Mouse (Mus musculus) embryonic facial prominence, embryonic 13.5 days (tissue): ENCODE measurements at regions not wholly inside any gene's neighbourhood (a gene's known extent, or its start where the extent isn't known, plus 50 kb on each side); places are given as distances from the start of the nearest gene placed in this dataset.

Experiments
- ATAC-seq: fragments of 200-750 bp; cut with Nextera tagmentation; 2 replicates; pipeline ENCODE4 v1.8.0; 2017; ENCODE audit warnings: low read depth; ENCODE audit not compliant: insufficient number of reproducible peaks, insufficient read depth, low FRiP score, low TSS enrichment
- H3K27ac ChIP-seq: fragments of 300-500 bp; sonication (generic); 2 replicates; pipeline ENCODE4 v1.5.1; 2015; ENCODE audit warnings: moderate library complexity, mild to moderate bottlenecking, inconsistent platforms
- H3K27me3 ChIP-seq: fragments of 300-500 bp; sonication (generic); 2 replicates; pipeline ENCODE4 v1.6.1; 2015; ENCODE audit warnings: mild to moderate bottlenecking, inconsistent platforms
- H3K36me3 ChIP-seq: fragments of 300-500 bp; sonication (generic); 2 replicates; pipeline ENCODE4 v1.6.1; 2015; ENCODE audit warnings: mild to moderate bottlenecking, inconsistent platforms
- H3K4me1 ChIP-seq: fragments of 300-500 bp; sonication (generic); 2 replicates; pipeline ENCODE4 v1.6.1; 2015; ENCODE audit warnings: inconsistent platforms
- H3K4me2 ChIP-seq: fragments of 300-500 bp; sonication (generic); 2 replicates; pipeline ENCODE4 v1.6.1; 2015; ENCODE audit warnings: moderate library complexity, mild to moderate bottlenecking, inconsistent platforms
- H3K4me3 ChIP-seq: fragments of 300-500 bp; sonication (generic); 2 replicates; pipeline ENCODE4 v1.5.1; 2015; ENCODE audit warnings: mild to moderate bottlenecking, inconsistent platforms
- H3K9ac ChIP-seq: fragments of 300-500 bp; sonication (generic); 2 replicates; pipeline ENCODE4 v1.6.1; 2015; ENCODE audit warnings: mild to moderate bottlenecking, inconsistent platforms
- H3K9me3 ChIP-seq: fragments of 300-500 bp; sonication (generic); 2 replicates; pipeline ENCODE4 v1.6.1; 2016; ENCODE audit warnings: inconsistent platforms
- WGBS: fragments of 180-500 bp; shearing (Covaris S2); methylation state at CpG from one replicate; pipeline ENCODE4 v1.1.7; 2015; ENCODE audit warnings: mixed read lengths; 5-methylcytosine and 5-hydroxymethylcytosine counted together

GRCm38 (mm10) chr1:90522294-90522693, 80.5 kb upstream of the Cops8 start:
- Histone ChIP-seq H3K27me3 (no peaks in the 10 kb centered on the region), H3K27ac (no peak overlapping the region), H3K4me1 (peaks cover 32% of the 10 kb centered on the region), H3K9me3 (no peaks in the 10 kb centered on the region), H3K36me3 (no peaks in the 10 kb centered on the region), H3K4me3 (no peak overlapping the region), H3K9ac (no peak overlapping the region), H3K4me2 (no peak overlapping the region)
- ATAC-seq = no peak
- 74% methylated on average over 8 of the region's 8 CpGs for WGBS

GRCm38 (mm10) chr1:90524641-90525220, 78.0 kb upstream of the Cops8 start:
- H3K36me3 ChIP-seq = no peaks in the 10 kb centered on the region
- H3K4me2 ChIP-seq = no peak overlapping the region
- no peak overlapping the region for H3K27ac ChIP-seq
- WGBS = 24% methylated on average over 3 of the region's 3 CpGs
- no peak overlapping the region for H3K4me3 ChIP-seq
- H3K9me3 ChIP-seq = no peaks in the 10 kb centered on the region
- H3K9ac ChIP-seq = no peak overlapping the region
- H3K27me3 ChIP-seq = no peaks in the 10 kb centered on the region
- ATAC-seq = no peak
- peaks cover 26% of the 10 kb centered on the region for H3K4me1 ChIP-seq

- no peaks in the 10 kb centered on the region for H3K36me3 ChIP-seq
- ATAC-seq = no peak
- H3K4me2 ChIP-seq = no peak overlapping the region
- H3K4me1 ChIP-seq = peaks cover 13% of the 10 kb centered on the region; the same call in 1 of the 2 replicates
- H3K4me3 ChIP-seq = no peak overlapping the region
- no peaks in the 10 kb centered on the region for H3K27me3 ChIP-seq
- WGBS = 66% methylated on average over 7 of the region's 7 CpGs
- no peaks in the 10 kb centered on the region for H3K9me3 ChIP-seq
- no peak overlapping the region for H3K27ac ChIP-seq
- no peak overlapping the region for H3K9ac ChIP-seq
These were observed 76.5 kb upstream of the Cops8 start for GRCm38 (mm10) chr1:90526311-90526710.

GRCm38 (mm10) chr1:90527947-90528717, 74.6 kb upstream of the Cops8 start:
- 63% methylated on average over 11 of the region's 11 CpGs for WGBS
- no peaks in the 10 kb centered on the region for H3K27me3 ChIP-seq
- no peaks in the 10 kb centered on the region for H3K9me3 ChIP-seq
- no peak overlapping the region for H3K4me3 ChIP-seq
- no peaks in the 10 kb centered on the region for H3K36me3 ChIP-seq
- no peak overlapping the region for H3K9ac ChIP-seq
- no peak overlapping the region for H3K4me2 ChIP-seq
- ATAC-seq = peak; percentile 37; the same call in 1 of the 2 replicates
- H3K27ac ChIP-seq = peak overlapping the region; percentile 18; the same call in 1 of the 2 replicates
- H3K4me1 ChIP-seq = peaks cover 19% of the 10 kb centered on the region; the same call in 1 of the 2 replicates

GRCm38 (mm10) chr1:90533481-90533880, 69.3 kb upstream of the Cops8 start:
- Histone ChIP-seq H3K36me3 (no peaks in the 10 kb centered on the region), H3K4me2 (no peak overlapping the region), H3K9ac (no peak overlapping the region), H3K4me1 (peaks cover 30% of the 10 kb centered on the region), H3K27ac (no peak overlapping the region), H3K9me3 (no peaks in the 10 kb centered on the region), H3K27me3 (no peaks in the 10 kb centered on the region), H3K4me3 (no peak overlapping the region)
- WGBS = 89% methylated on average over 6 of the region's 6 CpGs
- ATAC-seq = no peak

- Histone ChIP-seq H3K4me3 (no peak overlapping the region), H3K9ac (0 out of 2 replicates have a peak overlapping the region, but pooled peaks have one; percentile 22), H3K4me2 (no peak overlapping the region), H3K9me3 (no peaks in the 10 kb centered on the region), H3K36me3 (no peaks in the 10 kb centered on the region), H3K4me1 (peaks cover 33% of the 10 kb centered on the region), H3K27me3 (no peaks in the 10 kb centered on the region), H3K27ac (peak overlapping the region; percentile 68)
- no peak for ATAC-seq
These were observed 66.7 kb upstream of the Cops8 start for GRCm38 (mm10) chr1:90536105-90536504.

GRCm38 (mm10) chr1:90543801-90544795, 58.7 kb upstream of the Cops8 start:
- Histone ChIP-seq H3K27me3 (no peaks in the 10 kb centered on the region), H3K4me2 (no peak overlapping the region), H3K4me3 (no peak overlapping the region), H3K9ac (no peak overlapping the region), H3K27ac (no peak overlapping the region), H3K36me3 (no peaks in the 10 kb centered on the region), H3K9me3 (peaks cover 7% of the 10 kb centered on the region), H3K4me1 (0 out of 2 replicates have a peak, but pooled peaks cover 16% of the 10 kb centered on the region)
- 45% methylated on average over 19 of the region's 19 CpGs for WGBS
- no peak for ATAC-seq

- H3K27ac ChIP-seq = no peak overlapping the region
- H3K27me3 ChIP-seq = no peaks in the 10 kb centered on the region
- H3K9me3 ChIP-seq = peaks cover 7% of the 10 kb centered on the region
- no peak overlapping the region for H3K4me2 ChIP-seq
- H3K9ac ChIP-seq = no peak overlapping the region
- H3K4me1 ChIP-seq = 0 out of 2 replicates have a peak, but pooled peaks cover 18% of the 10 kb centered on the region
- 29% methylated on average over 9 of the region's 9 CpGs for WGBS
- ATAC-seq = no peak
- H3K4me3 ChIP-seq = no peak overlapping the region
- no peaks in the 10 kb centered on the region for H3K36me3 ChIP-seq
These were observed 57.8 kb upstream of the Cops8 start for GRCm38 (mm10) chr1:90544821-90545536.

GRCm38 (mm10) chr1:90552644-90553043, 50.1 kb upstream of the Cops8 start:
- no peak for ATAC-seq
- Histone ChIP-seq H3K27me3 (no peaks in the 10 kb centered on the region), H3K36me3 (no peaks in the 10 kb centered on the region), H3K4me2 (no peak overlapping the region), H3K9me3 (no peaks in the 10 kb centered on the region; the same call in 1 of the 2 replicates), H3K4me1 (peaks cover 40% of the 10 kb centered on the region), H3K27ac (peak overlapping the region; percentile 39), H3K9ac (no peak overlapping the region), H3K4me3 (no peak overlapping the region)
- WGBS = 43% methylated on average over 6 of the region's 6 CpGs
